Mouse (Mus musculus): ENCODE data around the gene Rgs8.
A peak's percentile ranks its signal among the peaks of the same experiment; 100 is the strongest.

Gene Rgs8

DNA sequence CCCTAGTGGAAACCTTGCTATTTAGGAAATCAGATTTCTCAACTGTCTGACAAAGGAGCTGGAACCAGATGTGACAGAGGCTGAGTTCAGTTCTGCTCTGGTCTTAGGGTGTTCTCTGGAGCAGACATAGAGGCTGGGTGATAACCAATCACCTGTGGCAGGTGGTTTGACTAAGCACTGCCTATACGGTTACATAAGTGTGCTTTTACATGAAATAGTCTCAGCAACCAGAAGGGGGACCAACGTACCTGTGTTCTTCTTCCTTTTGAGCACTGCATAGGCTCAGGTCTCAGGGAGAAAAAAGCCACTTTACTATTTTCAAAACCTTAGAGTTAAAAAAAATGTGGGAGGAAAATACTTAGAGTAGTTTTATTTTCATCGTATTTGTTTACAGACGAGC lies 22.8 kb downstream of the Rgs8 start:
- DNase-seq: no peak

DNA sequence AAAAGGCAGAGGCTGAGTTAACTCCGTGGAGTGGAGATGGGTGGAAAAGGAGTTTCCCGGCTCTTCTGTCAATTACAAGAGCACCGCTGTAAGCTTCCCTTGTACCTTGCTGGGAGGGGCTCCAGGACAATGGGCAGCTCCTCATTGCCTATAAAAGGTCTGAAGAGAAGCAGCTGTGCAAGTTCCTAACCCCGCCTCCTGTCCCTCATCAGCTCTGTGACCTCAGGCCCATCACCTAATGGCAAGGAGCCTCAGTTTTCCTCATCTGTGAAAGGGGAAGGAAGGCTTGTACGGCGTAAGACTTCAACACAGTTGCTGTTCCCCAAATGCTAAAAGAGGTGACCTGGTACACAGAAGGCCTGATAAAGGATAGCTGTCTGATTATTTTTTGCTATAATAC lies 24.8 kb downstream of the Rgs8 start:
- DNase-seq: no peak

DNA sequence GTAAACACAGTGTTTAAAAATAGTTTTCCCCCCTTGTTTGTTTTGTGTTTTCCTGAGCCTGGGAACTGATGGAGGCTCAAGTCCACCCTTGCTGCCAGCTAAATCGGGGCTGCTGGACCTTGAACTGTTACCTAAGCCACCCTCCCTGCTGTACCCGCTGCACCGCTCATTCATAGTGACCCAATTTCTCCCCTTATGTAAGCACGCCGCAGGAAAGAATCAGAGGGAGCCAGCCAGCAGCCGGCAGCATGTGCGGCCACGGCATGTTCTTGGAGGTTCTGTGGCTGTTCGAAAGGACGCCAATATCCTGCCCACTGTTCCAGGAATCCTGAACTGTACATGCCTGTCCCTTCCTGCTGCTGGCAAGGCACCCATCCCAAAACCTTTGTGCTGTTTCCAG lies 26.3 kb downstream of the Rgs8 start:
- DNase-seq: peak; percentile 87 to 93

DNA sequence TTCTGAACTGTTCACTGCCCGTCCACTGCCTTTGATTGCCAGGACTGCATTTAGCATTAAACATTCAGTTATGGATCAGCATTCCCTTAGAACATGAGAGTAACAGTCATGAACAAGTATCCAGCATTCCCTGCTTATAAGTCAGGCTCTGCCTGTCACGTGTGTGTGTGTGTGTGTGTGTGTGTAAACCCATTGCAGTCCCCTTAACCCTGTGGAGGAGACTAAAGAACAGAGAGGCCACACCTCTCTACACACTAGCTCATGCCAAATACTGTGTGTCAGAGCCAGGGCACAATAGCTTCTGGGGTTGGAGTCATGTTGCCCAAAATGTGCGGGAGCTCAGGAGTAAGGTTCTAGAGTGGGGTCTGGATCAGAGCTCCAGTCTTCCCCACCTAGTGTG lies 26.8 kb downstream of the Rgs8 start:
- DNase-seq: no peak

DNA sequence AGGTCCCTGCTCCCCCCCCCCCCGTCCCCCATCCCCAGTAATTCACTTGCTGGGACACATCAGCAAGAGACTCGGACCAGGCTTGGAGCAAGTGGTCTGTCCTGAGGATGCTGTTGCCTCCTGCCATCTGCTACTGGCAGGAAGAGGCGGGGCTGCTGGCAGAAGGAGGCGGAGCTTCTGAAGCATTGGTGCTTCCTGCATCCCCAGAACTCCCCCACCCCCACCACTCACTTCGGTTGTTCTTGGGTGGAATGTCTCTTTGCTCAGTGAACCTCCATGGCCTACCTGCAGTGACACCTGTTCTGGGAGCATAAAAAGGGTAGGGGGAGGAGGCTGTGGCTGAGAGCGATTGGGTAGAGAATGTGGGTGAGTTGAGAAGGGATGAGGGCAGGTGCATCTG lies 27.5 kb downstream of the Rgs8 start:
- DNase-seq: peak in 1 of 2 experiments; percentile 74

DNA sequence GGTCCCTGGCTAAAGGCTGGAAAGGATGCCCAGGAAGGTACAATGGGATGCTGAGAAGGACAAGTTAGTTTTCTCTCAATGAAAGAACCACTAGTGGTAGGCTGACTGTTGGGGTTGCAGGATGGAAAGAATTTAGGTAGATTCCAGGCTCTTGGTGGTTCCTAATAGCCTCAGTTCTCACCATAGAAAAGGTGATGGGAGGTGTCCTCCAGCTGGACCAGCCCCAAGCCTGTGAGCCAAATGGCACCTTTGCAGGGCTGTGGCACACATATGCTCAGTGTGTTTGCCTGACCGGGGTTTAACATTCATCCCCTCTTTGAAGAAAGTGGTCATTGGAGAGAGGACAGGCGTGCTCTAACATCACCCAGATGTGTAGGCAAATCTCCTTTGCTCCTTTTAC lies 28.2 kb downstream of the Rgs8 start:
- DNase-seq: peak; percentile 80 to 83

DNA sequence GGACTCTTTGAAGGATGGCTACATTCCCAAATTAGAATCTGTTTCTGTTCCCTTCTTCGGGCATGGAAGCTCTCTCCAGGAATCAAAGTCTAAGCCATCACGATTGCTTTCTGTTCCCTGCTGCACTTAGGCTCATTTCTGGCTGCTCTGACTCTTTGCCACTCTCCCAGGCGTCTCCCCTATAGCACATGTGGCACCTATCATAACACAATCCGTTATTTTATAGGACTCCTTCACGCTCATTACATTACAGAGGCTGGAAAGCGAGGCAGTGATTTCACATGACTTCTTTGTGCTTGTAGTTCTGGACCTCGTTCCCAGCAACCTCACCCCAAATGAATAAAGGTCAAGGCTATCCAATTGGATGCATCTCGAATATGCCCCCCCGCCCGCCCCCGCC lies 30.4 kb downstream of the Rgs8 start:
- no peak for DNase-seq

DNA sequence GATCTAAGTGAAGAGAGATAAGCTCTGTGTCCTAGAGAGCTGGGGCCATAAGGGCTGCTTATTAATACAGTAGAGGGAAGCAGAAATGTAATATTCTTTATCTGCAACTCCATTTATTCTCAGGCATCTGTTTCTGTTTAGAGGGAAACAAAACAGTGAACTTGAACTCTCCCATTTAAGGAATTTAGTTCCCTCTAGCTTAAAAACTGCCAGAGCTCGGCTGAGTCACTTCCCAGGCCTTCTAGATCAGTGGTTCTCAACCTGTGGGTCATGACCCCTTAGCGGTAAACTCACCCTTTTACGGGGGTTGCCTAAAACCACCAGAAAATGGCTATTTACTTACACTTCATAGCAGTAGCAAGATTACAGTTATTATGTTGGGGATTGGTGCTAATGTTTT lies 32.8 kb downstream of the Rgs8 start:
- no peak for DNase-seq

DNA sequence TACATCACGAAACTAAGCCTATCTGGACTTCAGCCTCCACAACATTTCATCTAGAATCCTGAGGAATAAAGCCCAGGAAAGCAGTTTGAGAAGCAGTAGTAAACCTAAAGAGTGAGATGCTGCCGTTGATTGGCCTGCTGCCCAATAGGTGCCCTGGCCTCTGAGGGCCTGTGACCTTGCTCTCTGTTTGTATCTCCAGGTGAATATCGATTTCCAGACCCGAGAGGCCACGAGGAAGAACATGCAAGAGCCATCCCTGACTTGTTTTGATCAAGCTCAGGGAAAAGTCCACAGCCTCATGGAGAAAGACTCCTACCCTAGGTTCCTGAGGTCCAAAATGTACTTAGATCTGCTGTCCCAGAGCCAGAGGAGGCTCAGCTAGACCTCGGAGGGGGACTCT lies 39.7 kb downstream of the Rgs8 start:
- DNase-seq: no peak

DNA sequence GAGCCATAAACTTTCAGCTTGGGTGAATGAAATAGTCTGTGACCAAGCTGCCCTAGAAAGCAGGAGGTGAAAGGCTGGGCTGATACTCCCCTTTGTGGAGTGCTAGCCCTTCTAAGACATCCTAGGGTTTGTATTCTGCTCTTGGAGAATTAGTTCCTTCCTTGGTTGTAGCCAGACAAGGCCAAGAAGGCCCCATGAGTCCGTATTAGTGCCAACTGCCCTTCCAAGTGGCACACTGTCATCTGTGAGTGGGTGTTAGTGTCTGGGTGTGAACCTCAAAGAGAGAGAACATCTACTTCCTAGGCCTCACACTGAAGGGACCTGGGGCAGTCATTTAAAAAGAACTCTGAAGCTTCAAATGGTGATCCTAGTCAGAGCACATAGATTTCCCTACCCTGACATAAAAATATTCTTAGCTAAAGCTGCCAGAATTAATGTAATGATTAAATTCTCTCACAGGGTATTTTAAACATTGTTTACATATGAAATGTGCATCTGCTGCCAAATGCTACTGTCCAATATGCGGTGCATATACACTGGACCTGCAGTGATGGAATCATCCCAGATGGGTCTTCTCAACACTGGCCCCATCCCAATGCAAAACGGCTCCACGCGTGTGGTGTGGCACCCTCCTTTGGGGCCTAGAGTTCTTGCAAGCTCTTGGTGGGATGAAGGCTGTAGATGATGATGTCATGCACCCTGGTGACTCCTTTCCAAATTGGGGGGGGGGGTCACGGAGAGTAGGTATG lies 41.7 kb downstream of the Rgs8 start:
- peak; percentile 38 to 56 for DNase-seq

DNA sequence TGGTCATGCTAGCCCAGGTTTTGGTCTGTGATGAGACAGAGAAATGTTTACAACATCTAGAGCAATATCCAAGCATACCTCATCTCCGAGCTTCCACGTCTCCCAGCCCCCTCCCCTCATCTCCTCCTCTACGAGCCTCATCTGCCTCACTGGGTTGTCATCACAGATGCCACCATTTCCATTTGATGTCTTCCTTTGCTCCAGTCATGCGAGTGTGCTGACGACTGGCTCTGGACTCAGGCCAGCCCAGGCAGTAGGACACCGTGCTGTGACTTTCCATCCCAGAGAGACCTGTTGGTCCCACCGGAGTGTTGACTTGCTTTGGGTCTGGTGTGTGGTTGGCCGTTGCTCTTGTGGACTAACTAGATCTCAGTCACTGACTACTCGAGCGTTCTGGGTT lies 42.6 kb downstream of the Rgs8 start:
- peak; percentile 60 to 79 for DNase-seq

DNA sequence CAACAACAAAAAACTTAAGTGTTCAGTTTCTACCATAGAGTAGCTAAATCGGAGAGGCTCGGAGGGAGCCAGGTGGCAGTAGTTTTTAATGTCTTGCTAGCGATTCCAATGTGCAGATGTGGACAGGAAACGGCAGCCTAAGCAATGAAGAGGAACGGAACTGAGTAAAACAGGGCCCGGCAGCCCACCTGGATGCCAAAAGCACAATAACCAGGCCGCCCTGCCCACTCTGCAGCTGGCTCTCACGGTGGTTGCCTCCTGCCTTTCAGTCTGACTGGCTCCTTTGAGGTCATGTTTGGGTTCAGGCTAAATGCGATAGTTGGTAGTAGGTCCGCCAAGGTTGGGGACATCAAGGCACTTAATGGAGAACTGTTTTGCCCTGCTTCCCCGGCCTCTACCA lies 43.3 kb downstream of the Rgs8 start:
- no peak for DNase-seq

DNA sequence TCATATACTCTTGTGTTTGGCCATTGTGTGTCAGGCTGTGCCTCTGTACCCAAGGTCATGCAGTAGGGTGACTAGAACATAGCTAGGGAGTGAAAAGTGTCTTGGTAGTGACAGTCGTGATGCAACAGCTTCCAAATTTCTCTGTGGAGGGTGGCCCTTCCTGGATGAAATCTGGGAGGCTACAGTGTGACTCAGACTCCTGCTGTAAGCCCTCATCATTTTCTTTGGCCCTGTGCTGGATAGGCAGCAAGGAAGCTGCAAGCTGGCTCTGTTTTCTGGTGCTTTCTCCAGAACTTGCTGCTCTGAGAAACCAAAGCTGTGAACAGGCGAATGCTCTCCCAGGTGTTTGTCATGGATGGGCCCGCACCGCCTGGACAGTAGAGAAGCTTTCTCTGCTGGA lies 43.7 kb downstream of the Rgs8 start:
- DNase-seq: no peak

DNA sequence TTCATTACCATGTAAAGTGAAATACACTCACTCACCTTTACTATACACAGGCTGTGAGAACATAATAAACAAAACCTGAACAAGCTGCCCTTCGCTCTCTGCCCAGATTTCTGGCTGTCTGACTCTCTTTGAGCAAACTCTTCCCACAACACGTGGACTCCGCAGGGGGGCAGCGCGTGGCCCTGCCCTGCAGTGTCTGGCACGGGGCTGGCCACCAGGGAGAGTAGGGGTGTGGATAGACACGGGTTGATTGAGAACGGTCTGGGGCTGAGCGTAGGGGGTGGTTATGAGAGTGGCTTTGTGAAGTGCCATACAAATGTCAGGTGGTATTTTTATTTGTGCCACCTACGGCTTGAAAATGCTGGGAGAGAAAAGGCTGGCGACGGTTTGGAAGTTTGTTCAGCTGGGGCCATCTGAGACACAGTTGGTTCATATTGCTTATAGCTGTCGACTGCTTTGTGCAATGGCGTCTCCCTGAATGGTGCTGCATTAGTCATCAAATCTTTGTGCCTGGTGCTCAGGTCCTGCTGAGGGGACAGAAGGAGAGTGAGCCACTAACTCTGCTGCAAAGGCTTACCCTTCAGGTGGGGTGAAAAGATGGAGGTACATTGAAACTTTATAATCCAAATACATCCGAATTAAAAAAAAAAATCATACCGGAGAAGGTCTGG lies 44.9 kb downstream of the Rgs8 start:
- DNase-seq: peak; percentile 73 to 82

DNA sequence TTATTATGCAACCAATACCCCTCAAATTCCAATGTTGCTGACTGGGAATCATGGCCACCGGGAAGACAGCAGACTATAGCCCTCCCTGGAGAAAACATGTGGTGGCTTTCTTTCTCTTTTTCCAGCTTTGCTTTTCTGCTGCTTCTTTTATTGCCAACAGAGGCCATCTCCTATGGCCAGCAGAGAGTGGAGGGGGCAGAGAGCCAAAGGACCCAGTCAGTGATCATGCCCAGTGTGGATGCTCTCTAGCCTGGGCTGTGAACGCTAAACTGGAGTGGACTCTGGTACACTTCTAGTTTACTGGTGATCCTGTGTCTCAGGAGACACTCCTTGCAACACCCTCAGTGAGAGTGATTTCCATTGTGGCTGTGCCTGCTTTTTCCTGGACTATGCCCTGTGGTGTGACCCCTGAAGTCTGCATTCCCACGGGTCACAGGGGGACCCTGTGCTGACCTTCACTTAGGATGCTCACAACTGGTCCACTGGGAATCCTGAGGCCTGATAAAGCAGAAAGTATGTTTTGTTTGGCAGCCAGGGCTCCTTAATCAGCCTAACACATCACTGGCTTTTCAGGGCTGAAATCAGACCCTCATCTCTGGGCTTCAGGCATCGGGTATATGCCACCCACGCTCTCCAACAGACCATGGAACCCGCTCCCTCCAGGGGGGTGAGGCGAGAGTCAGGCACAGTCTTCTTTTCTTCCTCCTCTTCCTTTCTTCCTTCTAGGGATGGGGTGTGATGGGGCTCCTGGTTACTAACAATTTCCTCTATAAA lies 45.7 kb downstream of the Rgs8 start:
- peak; percentile 40 to 51 for DNase-seq

DNA sequence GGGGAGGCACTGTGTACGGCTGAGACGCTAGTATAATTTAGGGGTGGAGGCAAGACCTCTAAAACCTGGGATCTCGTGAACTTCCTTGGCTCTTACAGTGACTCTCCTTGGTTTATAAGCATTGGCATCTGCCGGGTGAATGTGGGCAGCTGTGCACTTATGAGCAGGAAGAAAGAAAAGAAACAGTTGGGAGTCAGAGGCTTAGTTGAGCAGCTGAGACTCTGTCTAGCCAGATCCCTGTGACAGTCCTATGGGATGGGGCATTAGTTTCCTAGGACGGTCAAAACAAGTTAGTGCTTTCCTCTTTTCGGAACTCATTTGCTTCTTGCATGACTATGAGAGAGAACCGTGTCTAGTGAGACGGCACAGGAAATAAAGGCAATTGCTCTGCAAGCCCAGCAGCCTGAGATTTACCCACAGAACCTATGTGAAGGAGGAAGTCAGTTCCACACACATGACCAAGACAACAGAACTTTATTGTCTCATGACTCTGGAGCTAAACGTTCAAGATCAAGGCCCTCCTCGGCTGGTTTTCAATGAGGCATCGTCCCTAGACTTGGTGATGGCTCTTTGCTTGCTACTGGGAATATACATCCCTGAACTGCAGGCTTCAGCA lies 47.7 kb downstream of the Rgs8 start:
- DNase-seq: no peak

DNA sequence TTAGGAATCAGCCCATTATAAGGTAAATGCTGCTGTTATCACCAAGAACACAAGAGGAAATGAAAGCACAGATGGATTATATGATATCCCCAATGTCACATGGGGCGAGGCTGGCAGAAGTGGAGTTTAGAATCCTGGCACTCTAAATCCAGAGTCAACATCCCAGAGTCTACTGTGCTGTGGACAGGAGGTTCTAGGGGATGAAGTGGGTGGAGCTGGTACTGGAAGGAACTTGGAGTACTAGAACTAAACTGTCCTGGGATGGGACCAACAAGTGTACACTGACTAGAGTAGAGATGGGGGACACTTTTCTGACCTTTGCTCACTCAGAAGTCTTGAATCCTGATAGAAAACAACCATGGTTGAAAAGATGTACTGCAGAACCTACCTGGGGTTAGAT lies 48.6 kb downstream of the Rgs8 start:
- no peak for DNase-seq

DNA sequence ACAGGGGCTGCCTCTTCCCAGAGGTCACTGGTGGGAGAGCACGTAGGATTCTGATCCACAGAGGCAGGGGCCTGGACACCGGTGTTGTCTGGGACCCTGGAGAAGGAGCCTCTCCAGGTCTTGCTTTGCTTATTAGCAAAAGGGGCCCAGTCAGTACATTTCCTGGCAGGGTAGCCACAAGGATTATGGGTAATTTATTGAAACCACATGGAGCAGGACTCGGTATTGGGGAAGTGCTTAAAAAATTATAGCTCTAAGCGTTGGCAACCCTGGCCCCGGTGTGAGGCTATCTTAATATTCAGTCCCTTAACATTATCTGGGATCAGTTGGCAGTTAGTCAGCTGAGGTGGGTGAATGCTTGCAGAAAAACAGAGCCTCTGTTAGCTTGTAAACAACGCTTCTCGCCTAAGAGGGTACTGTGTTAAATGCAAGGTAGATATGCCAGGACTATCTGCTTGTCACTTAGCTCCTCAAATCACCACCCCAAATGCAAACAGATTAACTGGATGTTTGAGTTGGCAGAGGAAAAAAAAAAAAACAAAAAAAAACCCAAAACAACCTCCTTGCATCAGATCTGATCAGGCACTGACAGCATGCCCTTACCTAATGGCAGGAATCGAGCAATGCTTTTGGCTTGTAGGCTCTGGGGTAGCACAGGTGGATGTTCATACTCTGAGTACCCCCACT lies 49.5 kb downstream of the Rgs8 start:
- DNase-seq: no peak

DNA sequence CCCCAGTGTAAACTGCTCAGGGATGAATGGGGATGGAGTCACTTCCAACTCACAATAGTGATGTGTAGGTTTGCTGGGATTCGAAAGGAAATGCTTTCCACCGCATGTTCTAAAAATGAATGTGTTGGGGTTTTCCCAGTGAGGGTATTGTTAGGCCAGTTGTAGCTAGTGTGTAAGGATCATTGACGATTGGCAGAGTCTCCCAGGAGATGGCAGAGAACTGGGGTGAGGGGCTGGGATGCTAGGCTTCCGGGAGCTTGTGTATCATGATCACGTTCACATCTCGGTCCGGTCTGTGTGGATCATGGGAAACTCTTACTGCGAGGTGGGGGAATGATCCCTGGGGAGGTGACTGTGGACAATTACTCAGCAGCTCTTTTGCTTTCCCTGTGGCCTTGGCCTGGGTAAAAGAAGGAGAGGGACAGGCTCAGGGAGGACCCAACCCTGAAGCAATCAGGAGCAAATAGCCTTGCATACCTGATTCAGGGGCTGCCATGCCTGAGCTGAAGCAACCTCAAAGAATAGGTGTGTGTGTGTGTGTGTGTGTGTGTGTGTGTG lies 50.1 kb downstream of the Rgs8 start:
- DNase-seq: no peak

DNA sequence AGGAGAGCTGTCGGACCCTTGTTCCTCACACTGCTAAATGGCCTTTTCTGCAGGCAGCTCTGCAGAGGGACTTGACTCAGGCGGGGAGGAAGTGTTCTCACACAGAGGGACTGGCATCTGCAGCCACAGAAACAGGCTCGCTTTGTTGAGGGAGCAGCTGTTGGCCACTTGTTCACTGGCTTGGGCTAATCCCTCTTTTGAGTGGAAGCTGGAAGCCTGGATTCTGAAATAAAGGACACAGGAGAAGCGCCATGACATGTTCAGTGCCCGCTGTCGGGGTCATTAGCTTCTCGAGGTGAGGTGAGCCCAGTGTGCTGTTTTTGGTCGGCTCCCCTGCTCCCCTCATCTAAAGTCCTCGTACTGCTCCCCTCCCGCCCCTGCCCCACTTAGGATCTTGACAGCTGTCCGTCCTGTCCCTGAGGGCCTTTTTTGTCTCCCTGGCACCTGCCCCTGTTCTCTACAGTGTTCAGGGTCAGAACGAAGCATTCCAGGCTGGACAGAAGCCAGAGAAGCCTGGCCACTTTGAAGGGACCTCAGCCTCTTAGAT lies 50.7 kb downstream of the Rgs8 start:
- DNase-seq: peak; percentile 31 to 43

DNA sequence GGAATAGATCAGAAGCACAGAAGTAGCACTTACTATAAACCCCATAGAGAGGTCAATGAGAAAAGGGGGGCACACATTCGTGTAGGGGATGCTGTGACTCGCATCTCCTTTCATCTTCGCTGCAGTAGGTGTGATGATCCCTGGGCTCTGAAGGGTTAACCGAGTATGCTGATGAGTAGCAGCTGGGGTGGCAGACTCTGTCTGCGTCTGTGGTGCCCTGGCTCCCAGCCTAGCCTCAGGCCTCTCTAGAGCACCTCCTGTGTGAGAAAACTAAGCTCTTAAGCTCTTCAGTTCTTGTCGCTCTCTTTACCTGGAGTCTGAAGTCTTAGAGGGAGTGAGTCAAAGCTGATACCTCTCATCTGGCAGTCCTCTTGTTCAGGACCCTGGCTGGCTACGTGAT lies 51.3 kb downstream of the Rgs8 start:
- DNase-seq: peak in 1 of 2 experiments; percentile 42

DNA sequence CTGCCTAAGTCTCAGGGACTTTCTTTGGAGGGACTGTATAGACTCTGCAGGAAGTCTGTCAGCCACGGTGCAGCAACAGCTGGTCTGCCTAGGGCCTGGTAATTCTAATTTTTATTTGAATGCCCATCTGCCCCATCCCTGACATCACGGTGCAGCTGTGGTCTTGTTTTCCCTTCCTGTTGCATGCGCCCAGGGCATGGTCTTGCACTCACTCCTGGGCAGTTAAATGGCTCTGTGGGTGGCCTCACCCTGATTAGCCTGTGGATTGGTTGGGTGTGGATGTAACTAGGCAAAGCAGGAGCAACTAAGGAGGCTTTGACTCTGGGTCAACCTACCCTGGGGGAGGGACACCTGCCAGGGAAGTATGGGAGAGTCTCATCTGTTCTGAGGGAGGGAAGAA lies 52.2 kb downstream of the Rgs8 start:
- DNase-seq: no peak

Data from cerebellum, postnatal 14 days (tissue).